ENCODE assay signal across 8 mouse cellular contexts in the genomic region with DNA sequence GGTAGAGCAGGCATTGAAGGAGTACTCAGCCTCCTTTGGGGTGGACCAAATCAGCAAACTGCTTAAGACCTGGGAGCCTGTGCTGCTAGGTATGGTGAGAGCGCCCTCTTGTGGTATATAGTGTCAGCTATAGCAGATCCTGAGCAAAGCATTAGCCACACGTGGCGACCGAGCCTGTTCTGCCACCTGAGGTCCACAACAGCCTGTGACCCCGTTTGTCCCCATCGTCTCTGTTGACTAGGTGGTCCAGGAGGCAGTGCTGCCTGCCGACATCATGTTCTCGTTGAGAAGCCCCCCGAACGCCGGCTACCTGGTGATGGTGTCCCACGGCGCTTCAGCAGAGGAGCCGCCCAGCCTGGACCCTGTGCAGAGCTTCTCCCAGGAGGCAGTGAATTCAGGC. TPM values are rescaled to one million over a fixed set of nuclear protein-coding genes. Genes with fewer than 3 reads are reported as not detected.
A peak's percentile ranks its signal among the peaks of the same experiment; 100 is the strongest.
DNase-seq lines count a peak whose midpoint lies in the region; ATAC-seq and TF ChIP-seq lines count a peak whose summit lies in the region.

No protein-coding gene starts in this region.

- peak; percentile 58 to 64 for DNase-seq in CD8-positive naive resting alpha-beta T cell, adult 2 months (ENCODE audit: low read depth in 2 of 2, low spot score in 2 of 2)
- peak; percentile 94 for DNase-seq in embryonic facial prominence, embryonic 14.5 days (ENCODE audit: low spot score)
- DNase-seq in kidney, postnatal 25 days, result peak; percentile 83 to 88
- peak; percentile 52 to 63 for DNase-seq in natural killer cell, adult 2 months (ENCODE audit: low spot score in 2 of 2)
- DNase-seq in telencephalon, adult 2 months (ENCODE audit: low read depth, low spot score), result peak; percentile 82

- no peaks in the 10 kb centered on the region for H3K9me3 ChIP-seq in embryonic facial prominence, embryonic 14.5 days (ENCODE audit: control insufficient read depth, low read length)
- no peaks in the 10 kb centered on the region for H3K9me3 ChIP-seq in heart, embryonic 16.5 days (replicated peaks; ENCODE audit: control insufficient read depth, low read length)
- H3K9me3 ChIP-seq in liver, embryonic 12.5 days (replicated peaks), result no peaks in the 10 kb centered on the region

- no peak overlapping the region for H3K27ac ChIP-seq in bone marrow, adult 2 months (ENCODE audit: control insufficient read depth, insufficient read depth, low read depth, low read length, poor library complexity)
- H3K27ac ChIP-seq in embryonic facial prominence, embryonic 14.5 days (replicated peaks; ENCODE audit: low read depth, low read length), result no peak overlapping the region
- H3K27ac ChIP-seq in heart, embryonic 16.5 days (ENCODE audit: low read length), result no peak overlapping the region
- no peak overlapping the region for H3K27ac ChIP-seq in liver, embryonic 12.5 days

- TF ChIP-seq CTCF in bone marrow, adult 2 months (IDR thresholded peaks at IDR 0.05; ENCODE audit: control insufficient read depth, insufficient read depth, low read length), result peak; percentile 78

- TF ChIP-seq POLR2A in bone marrow, adult 2 months (IDR thresholded peaks at IDR 0.05; ENCODE audit: borderline replicate concordance, control insufficient read depth, low read depth, low read length), result no peak

- ATAC-seq in embryonic facial prominence, embryonic 14.5 days (ENCODE audit: low read depth), result peak; percentile 80
- peak; percentile 59 for ATAC-seq in heart, embryonic 16.5 days (replicated peaks; ENCODE audit: extremely low read depth, insufficient read depth, low FRiP score)
- peak; percentile 40; the same call in 1 of the 2 replicates for ATAC-seq in liver, embryonic 12.5 days

- H3K4me3 ChIP-seq in bone marrow, adult 2 months (replicated peaks; ENCODE audit: control insufficient read depth, low read depth, low read length), result no peak overlapping the region
- H3K4me3 ChIP-seq in embryonic facial prominence, embryonic 14.5 days (ENCODE audit: low read depth, low read length), result no peak overlapping the region
- no peak overlapping the region for H3K4me3 ChIP-seq in heart, embryonic 16.5 days (ENCODE audit: low read length)
- no peak overlapping the region for H3K4me3 ChIP-seq in liver, embryonic 12.5 days

- 15% methylated on average over 14 of the region's 14 CpGs for WGBS in bone marrow, adult 2 months
- 5% methylated on average over 12 of the region's 14 CpGs for WGBS in embryonic facial prominence, embryonic 14.5 days
- WGBS in heart, embryonic 16.5 days, result 19% methylated on average over 14 of the region's 14 CpGs
- 10% methylated on average over 14 of the region's 14 CpGs for WGBS in liver, embryonic 12.5 days (ENCODE audit: insufficient replicate concordance)

- H3K27me3 ChIP-seq in embryonic facial prominence, embryonic 14.5 days (replicated peaks; ENCODE audit: control insufficient read depth, insufficient read depth, low read length), result no peaks in the 10 kb centered on the region
- no peaks in the 10 kb centered on the region for H3K27me3 ChIP-seq in heart, embryonic 16.5 days (ENCODE audit: control insufficient read depth, insufficient read depth, low read length)
- H3K27me3 ChIP-seq in liver, embryonic 12.5 days (replicated peaks), result peaks cover 5% of the 10 kb centered on the region; the same call in 1 of the 2 replicates

- peaks cover 61% of the 10 kb centered on the region for H3K36me3 ChIP-seq in embryonic facial prominence, embryonic 14.5 days (ENCODE audit: control insufficient read depth, insufficient read depth, low read length)
- peaks cover 36% of the 10 kb centered on the region for H3K36me3 ChIP-seq in heart, embryonic 16.5 days (ENCODE audit: control insufficient read depth, insufficient read depth)
- H3K36me3 ChIP-seq in liver, embryonic 12.5 days, result no peaks in the 10 kb centered on the region

- no peaks in the 10 kb centered on the region for H3K4me1 ChIP-seq in bone marrow, adult 2 months (ENCODE audit: control insufficient read depth, insufficient read depth, low read length)
- no peaks in the 10 kb centered on the region for H3K4me1 ChIP-seq in embryonic facial prominence, embryonic 14.5 days (ENCODE audit: control insufficient read depth, insufficient read depth, low read length)
- peaks cover 16% of the 10 kb centered on the region for H3K4me1 ChIP-seq in heart, embryonic 16.5 days (ENCODE audit: control insufficient read depth, insufficient read depth, low read length)
- H3K4me1 ChIP-seq in liver, embryonic 12.5 days, result peaks cover 10% of the 10 kb centered on the region; the same call in 1 of the 2 replicates

- H3K4me2 ChIP-seq in embryonic facial prominence, embryonic 14.5 days (ENCODE audit: low read depth, low read length), result peak overlapping the region; percentile 40
- H3K4me2 ChIP-seq in heart, embryonic 16.5 days (ENCODE audit: low read depth, low read length), result no peak overlapping the region
- peak overlapping the region; percentile 51 for H3K4me2 ChIP-seq in liver, embryonic 12.5 days

- H3K9ac ChIP-seq in embryonic facial prominence, embryonic 14.5 days (ENCODE audit: low read depth, low read length), result peak overlapping the region; percentile 15; the same call in 1 of the 2 replicates
- no peak overlapping the region for H3K9ac ChIP-seq in heart, embryonic 16.5 days (ENCODE audit: low read length)
- H3K9ac ChIP-seq in liver, embryonic 12.5 days, result no peak overlapping the region

RNA-seq across cellular contexts. Expression of gene Cspg4, which starts 25.0 kb away (rescaled TPM):
- 0.29 and 1.4 TPM in 2 replicates for polyA plus RNA-seq in bone marrow, adult 2 months (2011; ENCODE audit: insufficient read depth, insufficient read length, low replicate concordance, missing spikeins)
- 34.8 and 35.1 TPM in 2 replicates for polyA plus RNA-seq in embryonic facial prominence, embryonic 14.5 days (2014; fragmentation: Nextera tagmentation; extraction: Ambion mirVana)
- polyA plus RNA-seq in heart, embryonic 16.5 days (2015; fragmentation: Nextera tagmentation; extraction: Ambion mirVana), result 29.3 and 38.6 TPM in 2 replicates
- 0.62 and 0.63 TPM in 2 replicates for polyA plus RNA-seq in liver, embryonic 12.5 days (2016; fragmentation: Nextera tagmentation; extraction: Ambion mirVana)

RNA-seq across cellular contexts. Expression of gene Odf3l1, which starts 25.3 kb away (rescaled TPM):
- polyA plus RNA-seq in bone marrow, adult 2 months (2011; ENCODE audit: insufficient read depth, insufficient read length, low replicate concordance, missing spikeins), result not detected in 2 replicates
- polyA plus RNA-seq in embryonic facial prominence, embryonic 14.5 days (2014; fragmentation: Nextera tagmentation; extraction: Ambion mirVana), result 1.7 and 2.7 TPM in 2 replicates
- 0.22 TPM in 2 replicates for polyA plus RNA-seq in heart, embryonic 16.5 days (2015; fragmentation: Nextera tagmentation; extraction: Ambion mirVana)
- not detected in 2 replicates for polyA plus RNA-seq in liver, embryonic 12.5 days (2016; fragmentation: Nextera tagmentation; extraction: Ambion mirVana)

RNA-seq across cellular contexts. Expression of gene Snx33, which starts 38.4 kb away (rescaled TPM):
- polyA plus RNA-seq in bone marrow, adult 2 months (2011; ENCODE audit: insufficient read depth, insufficient read length, low replicate concordance, missing spikeins), result 2.4 and 3.4 TPM in 2 replicates
- polyA plus RNA-seq in embryonic facial prominence, embryonic 14.5 days (2014; fragmentation: Nextera tagmentation; extraction: Ambion mirVana), result 7.8 and 8.2 TPM in 2 replicates
- polyA plus RNA-seq in heart, embryonic 16.5 days (2015; fragmentation: Nextera tagmentation; extraction: Ambion mirVana), result 7.5 and 8.2 TPM in 2 replicates
- polyA plus RNA-seq in liver, embryonic 12.5 days (2016; fragmentation: Nextera tagmentation; extraction: Ambion mirVana), result 1.8 and 2.2 TPM in 2 replicates

RNA-seq across cellular contexts. Expression of gene Imp3, which starts 47.5 kb away (rescaled TPM):
- polyA plus RNA-seq in bone marrow, adult 2 months (2011; ENCODE audit: insufficient read depth, insufficient read length, low replicate concordance, missing spikeins), result 36.0 and 83.1 TPM in 2 replicates
- polyA plus RNA-seq in embryonic facial prominence, embryonic 14.5 days (2014; fragmentation: Nextera tagmentation; extraction: Ambion mirVana), result 78.0 and 81.0 TPM in 2 replicates
- polyA plus RNA-seq in heart, embryonic 16.5 days (2015; fragmentation: Nextera tagmentation; extraction: Ambion mirVana), result 64.6 and 68.7 TPM in 2 replicates
- 71.1 and 76.1 TPM in 2 replicates for polyA plus RNA-seq in liver, embryonic 12.5 days (2016; fragmentation: Nextera tagmentation; extraction: Ambion mirVana)

Comparison
In these comparisons a context has a peak if more than half of its experiments do, and no peak if none do; other contexts are left out.
1. RNA of gene Cspg4, which starts 25.0 kb away (polyA plus RNA-seq): 34.8 to 35.1 TPM in embryonic facial prominence, embryonic 14.5 days and 29.3 to 38.6 TPM in heart, embryonic 16.5 days; 0.29 to 1.4 TPM in bone marrow, adult 2 months and 0.62 to 0.63 TPM in liver, embryonic 12.5 days; every median in the first group is over 10 times any median in the second.
2. Peak in every context shown above with its lines, with median percentiles within 50 percentile points of each other: DNase-seq and ATAC-seq.